Mouse (Mus musculus) inflammation-experienced regulatory T-cells, adult 6 months (primary cell): ENCODE results near the gene Efl1. TPM values are rescaled to one million over a fixed set of nuclear protein-coding genes. Genes with fewer than 3 reads are reported as not detected.
"Not testable (repeated sequence)": the region's sequence is repeated elsewhere in the genome, so short reads cannot be mapped to it uniquely, and the experiment has no call there.

Experiments used
- ATAC-seq: one replicate; pipeline ENCODE4 v1.8.0; 2017
- polyA plus RNA-seq, 3 experiments: library from polyadenylated mRNA; unstranded; fragments of 100-300 nt; shearing (Covaris generic); gene quantifications; one replicate each; pipeline ENCODE4 v1.2.1; 2017

Gene Efl1
- polyA plus RNA-seq, 3 experiments from 2014 or later = 33.2 to 48.4 (median 42.7) TPM

GRCm38 (mm10) chr7:82720501-82720900 is 72.1 kb downstream of the Efl1 start:
- no peak for ATAC-seq

- no peak for ATAC-seq
Measured at GRCm38 (mm10) chr7:82720906-82721305, 72.5 kb downstream of the Efl1 start.

GRCm38 (mm10) chr7:82722486-82723123 is 74.2 kb downstream of the Efl1 start:
- no peak for ATAC-seq

- ATAC-seq = no peak
Measured at GRCm38 (mm10) chr7:82723151-82723871, 74.9 kb downstream of the Efl1 start.

- no peak for ATAC-seq
Measured at GRCm38 (mm10) chr7:82724491-82724890, 76.1 kb downstream of the Efl1 start.

GRCm38 (mm10) chr7:82725006-82725636 is 76.7 kb downstream of the Efl1 start:
- ATAC-seq = no peak

- ATAC-seq = no peak
Measured at GRCm38 (mm10) chr7:82725741-82726450, 77.5 kb downstream of the Efl1 start.

GRCm38 (mm10) chr7:82727066-82727465 is 78.7 kb downstream of the Efl1 start:
- no peak for ATAC-seq

GRCm38 (mm10) chr7:82729009-82729408 is 80.6 kb downstream of the Efl1 start:
- not testable (repeated sequence) for ATAC-seq

- ATAC-seq = no peak
Measured at GRCm38 (mm10) chr7:82733118-82733517, 84.7 kb downstream of the Efl1 start.

GRCm38 (mm10) chr7:82733995-82734394 is 85.6 kb downstream of the Efl1 start:
- no peak for ATAC-seq

GRCm38 (mm10) chr7:82734748-82735600 is 86.6 kb downstream of the Efl1 start:
- ATAC-seq = no peak

- ATAC-seq = no peak
Measured at GRCm38 (mm10) chr7:82743116-82743765, 94.8 kb downstream of the Efl1 start.

GRCm38 (mm10) chr7:82744167-82744715 is 95.8 kb downstream of the Efl1 start:
- no peak for ATAC-seq

GRCm38 (mm10) chr7:82748812-82749211 is 100.4 kb downstream of the Efl1 start:
- ATAC-seq = no peak

- ATAC-seq = no peak
Measured at GRCm38 (mm10) chr7:82749239-82749638, 100.8 kb downstream of the Efl1 start.

- no peak for ATAC-seq
Measured at GRCm38 (mm10) chr7:82752171-82753085, 104.0 kb downstream of the Efl1 start.

GRCm38 (mm10) chr7:82755602-82756155 is 107.3 kb downstream of the Efl1 start:
- no peak for ATAC-seq

GRCm38 (mm10) chr7:82758521-82758920 is 110.1 kb downstream of the Efl1 start:
- no peak for ATAC-seq

GRCm38 (mm10) chr7:82759091-82759490 is 110.7 kb downstream of the Efl1 start:
- no peak for ATAC-seq
